Mouse (Mus musculus) cerebellum, adult 2 months (tissue): ENCODE results near the gene Hhatl.

Experiments used
- CTCF ChIP-seq: fragments of 200-500 bp; IDR thresholded peaks from 2 replicates; pipeline ENCODE4 v1.5.1; 2011; ENCODE audit warnings: low read depth, mild to moderate bottlenecking, control low read depth, low read length, moderate library complexity, borderline replicate concordance; ENCODE audit not compliant: insufficient read depth
- POLR2A ChIP-seq: fragments of 200-500 bp; IDR thresholded peaks from 2 replicates; pipeline ENCODE4 v1.6.1; 2011; ENCODE audit warnings: low read length, control low read depth, borderline replicate concordance; ENCODE audit not compliant: insufficient read depth

GRCm38 (mm10) chr9:121759091-121760081 is 32.9 kb downstream of the Hhatl start, which contains the start of gene Zfp651:
- TF ChIP-seq POLR2A (peak; percentile 28; the same call in 1 of the 2 replicates), CTCF (no peak)
